Mouse (Mus musculus) left cerebral cortex, adult 2 months (tissue): ENCODE results near the gene Cry2. TPM values are rescaled to one million over a fixed set of nuclear protein-coding genes. Genes with fewer than 3 reads are reported as not detected.

Experiments used
- DNase-seq, 2 experiments: peaks; one replicate each; pipeline ENCODE4 v3.0.0; 2021 to 2022; ENCODE audit warnings: low spot score in 2 of 2, mixed read lengths in 1 of 2; ENCODE audit errors: extremely low spot score in 1 of 2
- H3K27ac ChIP-seq: fragments of 200-600 bp; 2 replicates; pipeline ENCODE4 v1.8.1; 2022
- H3K4me3 ChIP-seq: fragments of 200-600 bp; 2 replicates; pipeline ENCODE4 v1.8.1; 2022
- CTCF ChIP-seq: fragments of 200-600 bp; IDR thresholded peaks from 2 replicates; pipeline ENCODE4 v1.8.1; 2022; ENCODE audit warnings: antibody characterized with exemption, mild to moderate bottlenecking, moderate library complexity
- intact Hi-C: fragments of 180-260 bp; cut with DNase I; formaldehyde crosslinking; loops from one replicate; pipeline ENCODE4 v1.15.1; 2025
- total RNA-seq, 2 experiments: library from RNA; stranded (reverse); gene quantifications; 2 replicates each; pipeline ENCODE4 v1.2.3; 2021

Gene Cry2
- total RNA-seq, 2 experiments from 2014 or later = 126 to 129 TPM

- no peak within 1 kb of the TSS for H3K27ac ChIP-seq
- no peak for DNase-seq
Measured at GRCm38 (mm10) chr2:92381901-92382588, 51.8 kb downstream of the Cry2 start, which contains the start of gene 1700029I15Rik. Gene 1700029I15Rik (plus strand): TSS chr2:92382538.

DNA sequence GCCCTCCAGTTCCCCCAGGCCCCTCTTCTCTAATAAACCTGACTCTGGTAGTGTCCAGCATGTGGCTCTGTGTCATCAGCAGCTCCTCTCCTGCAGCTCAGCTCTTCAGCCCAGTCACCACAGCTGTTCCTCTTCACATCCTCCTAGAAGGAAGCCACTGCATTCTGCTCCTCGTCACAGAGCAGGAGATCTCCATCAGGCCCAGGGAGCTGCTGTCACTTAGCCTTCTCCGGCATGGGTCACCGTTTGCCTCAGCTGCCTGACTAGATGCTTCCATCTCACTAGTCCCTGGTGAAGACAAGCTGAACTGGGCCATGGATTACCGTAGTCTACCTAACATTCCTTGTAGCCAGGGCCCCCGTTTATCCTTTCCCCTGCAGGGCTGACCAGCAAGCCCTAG lies 52.7 kb downstream of the Cry2 start:
- no peak for DNase-seq
- intact Hi-C loops = loop anchor here (5.0 kb wide), 1 partner anchor 449 kb away; the partner anchor contains the start of gene Mdk
- Histone ChIP-seq H3K27ac (no peak overlapping the region), H3K4me3 (no peak overlapping the region)
- TF ChIP-seq CTCF = no peak

More at GRCm38 (mm10) chr2:92381901-92382588, 51.8 kb downstream of the Cry2 start, which contains the start of gene 1700029I15Rik:
- intact Hi-C loops = loop anchor here (5.0 kb wide), 1 partner anchor 450 kb away; the partner anchor contains the start of gene Mdk
- no peak within 1 kb of the TSS for H3K4me3 ChIP-seq
- no peak for TF ChIP-seq CTCF

DNA sequence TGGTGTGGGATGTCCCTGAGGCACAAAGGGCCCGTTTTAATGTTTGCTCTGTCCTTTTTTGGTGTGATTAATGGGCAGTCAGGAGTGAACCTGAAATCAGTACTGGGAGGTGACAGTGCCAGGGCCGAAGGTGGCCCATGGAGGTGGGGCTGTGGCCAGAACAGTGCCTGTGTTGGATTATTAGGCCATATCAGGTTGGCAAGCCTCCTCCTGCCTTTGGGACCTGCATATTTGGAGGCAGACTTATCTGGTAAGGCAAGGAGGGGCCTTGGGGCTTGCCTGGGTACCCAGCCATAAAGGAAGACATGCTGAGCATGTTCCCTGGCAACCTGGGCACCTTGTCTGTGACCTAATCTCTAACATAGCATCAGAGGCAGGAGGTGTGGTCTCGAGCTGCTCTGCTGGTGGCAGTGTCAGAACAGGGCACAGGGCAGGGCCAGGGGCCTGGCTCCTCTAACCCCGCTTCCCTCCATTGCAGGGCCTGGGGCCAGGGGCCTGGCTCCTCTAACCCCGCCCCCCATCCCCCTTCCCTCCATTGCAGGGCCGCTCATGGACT lies 53.3 kb downstream of the Cry2 start:
- no peak for TF ChIP-seq CTCF
- intact Hi-C loops = loop anchor here (5.0 kb wide), 1 partner anchor 448 kb away; the partner anchor contains the start of gene Mdk
- no peak for DNase-seq
- Histone ChIP-seq H3K27ac (no peak overlapping the region), H3K4me3 (no peak overlapping the region)

DNA sequence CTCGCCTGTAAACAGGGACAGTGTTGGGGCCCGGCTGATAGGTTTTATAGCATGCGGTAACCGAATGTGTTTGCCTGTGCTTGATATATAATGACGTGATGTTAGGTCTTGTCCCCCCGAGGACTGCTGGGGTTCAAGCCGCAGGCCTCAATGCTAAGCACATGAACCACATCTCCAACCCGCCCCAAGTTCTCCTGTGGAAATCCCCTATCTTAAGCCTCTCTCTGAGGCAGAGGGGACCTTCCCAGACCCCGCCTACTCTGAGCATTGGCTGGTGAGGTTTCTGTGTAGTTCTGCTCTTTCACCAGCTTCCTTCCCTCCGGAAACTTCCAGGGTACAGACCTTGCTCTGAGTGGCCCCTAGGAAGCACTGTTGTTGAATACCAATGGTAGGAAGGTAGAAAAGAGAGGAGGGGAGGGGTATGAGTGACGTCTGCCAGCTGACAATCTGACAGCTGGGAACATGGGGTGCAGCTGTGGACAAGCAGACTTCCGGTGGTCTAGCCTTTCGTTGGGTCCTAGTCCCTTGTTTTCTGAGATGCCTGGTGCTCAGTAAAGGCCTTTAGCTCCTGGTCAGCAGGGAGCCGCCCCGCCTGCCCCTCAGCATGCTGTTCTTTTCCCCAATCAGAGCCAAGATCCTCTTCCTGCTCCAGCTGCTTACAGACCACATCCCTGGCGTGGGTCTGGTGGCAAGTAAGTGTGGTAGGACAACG lies 53.9 kb downstream of the Cry2 start:
- no peak for DNase-seq
- intact Hi-C loops = loop anchor here (5.0 kb wide), 1 partner anchor 448 kb away; the partner anchor contains the start of gene Mdk
- TF ChIP-seq CTCF = no peak
- H3K4me3 ChIP-seq = no peak overlapping the region
- H3K27ac ChIP-seq = no peak overlapping the region

- intact Hi-C loops = no loop called here
- no peak for TF ChIP-seq CTCF
Measured at GRCm38 (mm10) chr2:92377320-92377719, 56.5 kb downstream of the Cry2 start.

DNA sequence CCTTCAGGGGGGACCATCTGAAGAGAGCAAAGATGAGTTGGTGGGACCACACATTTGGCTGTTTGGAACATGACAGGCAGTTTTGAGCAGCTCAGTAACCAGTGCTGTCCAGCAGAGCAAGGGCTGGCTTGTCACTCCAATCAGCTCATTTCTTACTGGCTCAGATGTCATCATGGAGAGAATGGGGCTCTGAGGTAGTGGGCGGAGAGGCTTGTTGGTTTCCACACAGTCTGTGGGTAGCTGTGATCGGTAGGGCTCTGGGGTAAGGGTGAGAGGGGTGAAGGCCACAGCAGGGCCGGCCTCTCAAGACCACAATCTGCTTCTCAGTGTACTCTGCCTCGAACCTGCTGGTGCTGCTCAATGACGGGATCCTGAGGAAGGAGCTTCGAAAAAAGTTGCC lies 57.5 kb downstream of the Cry2 start:
- TF ChIP-seq CTCF = no peak
- Histone ChIP-seq H3K27ac (no peak overlapping the region; the same call in 1 of the 2 replicates), H3K4me3 (peak overlapping the region; percentile 72)
- intact Hi-C loops = no loop called here
- no peak for DNase-seq

More at GRCm38 (mm10) chr2:92377320-92377719, 56.5 kb downstream of the Cry2 start:
- DNase-seq = no peak
- H3K27ac ChIP-seq = no peak overlapping the region
- H3K4me3 ChIP-seq = no peak overlapping the region

DNA sequence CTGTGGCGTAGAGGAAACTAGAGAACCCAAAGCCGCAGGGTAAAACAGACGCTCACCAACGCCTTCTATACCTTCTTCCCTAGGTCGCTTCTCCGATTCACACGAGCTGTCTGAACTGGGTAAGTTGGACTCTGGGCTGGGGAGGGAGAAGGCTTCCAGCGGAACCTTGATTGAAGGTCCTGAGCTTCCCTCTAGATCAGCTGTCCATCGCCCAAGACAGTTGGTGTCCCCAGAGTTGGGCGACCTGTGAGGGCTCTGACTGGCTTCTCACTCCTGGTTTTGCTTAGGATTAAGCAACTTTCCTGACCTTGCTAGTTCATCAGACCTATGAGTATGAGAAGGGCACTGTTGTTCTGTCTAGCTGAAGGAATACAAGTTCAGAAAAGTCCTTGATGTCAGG lies 58.1 kb downstream of the Cry2 start:
- no peak for DNase-seq
- peak overlapping the region; percentile 90 for H3K27ac ChIP-seq
- no peak for TF ChIP-seq CTCF
- intact Hi-C loops = loop anchor here (1.0 kb wide), 1 partner anchor 59 kb away; the partner anchor contains the start of gene Cry2
- H3K4me3 ChIP-seq = peak overlapping the region; percentile 72

DNA sequence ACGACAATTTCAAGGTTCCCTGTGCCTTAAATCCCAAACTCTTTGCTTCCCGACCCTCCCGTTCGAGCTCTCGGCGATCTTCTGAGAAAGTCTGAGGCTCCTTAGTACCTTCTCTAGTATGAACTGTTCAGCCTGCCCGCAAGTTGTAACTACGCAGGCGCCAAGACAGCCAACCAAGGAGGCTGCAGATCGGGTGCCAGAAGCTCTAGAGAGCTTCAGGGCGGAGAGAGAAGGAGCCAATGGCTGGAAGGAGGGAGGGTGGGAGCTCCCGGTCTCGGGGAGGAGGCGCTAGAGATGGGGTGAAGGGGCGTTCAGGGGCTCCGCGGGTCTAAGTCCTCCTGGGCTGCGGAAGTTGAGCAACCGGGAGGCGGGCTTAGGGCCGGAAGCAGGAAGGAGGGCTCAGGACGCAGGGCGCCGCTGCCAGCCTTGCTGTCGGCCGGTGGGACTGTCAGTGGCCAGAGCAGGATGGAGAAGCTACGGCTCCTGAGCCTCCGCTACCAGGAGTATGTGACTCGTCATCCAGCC lies 58.7 kb downstream of the Cry2 start:
- TF ChIP-seq CTCF = no peak
- H3K4me3 ChIP-seq = peak overlapping the region; percentile 72
- H3K27ac ChIP-seq = peak overlapping the region; percentile 90
- peak; percentile 90 to 95 for DNase-seq
- intact Hi-C loops = loop anchor here (1.0 kb wide), 1 partner anchor 59 kb away; the partner anchor contains the start of gene Cry2

DNA sequence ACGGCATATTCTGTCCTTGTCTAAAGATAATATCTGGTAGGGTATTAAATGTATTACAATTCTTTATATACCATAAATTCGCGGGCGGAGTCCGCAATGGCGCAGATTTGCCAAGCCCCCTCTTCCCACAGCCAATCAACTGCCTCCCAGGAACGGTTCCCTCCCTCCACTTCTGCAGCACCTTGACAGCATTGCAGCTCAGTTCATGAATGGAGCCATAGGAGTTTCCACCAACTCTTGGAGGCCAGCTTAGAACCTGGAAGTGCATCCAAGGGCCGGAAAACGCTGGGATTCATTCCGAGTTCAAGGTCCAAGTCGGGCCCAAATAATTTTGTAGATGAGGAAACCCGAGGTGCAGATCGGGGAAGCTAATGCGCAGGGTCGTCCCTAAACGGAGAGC lies 59.3 kb downstream of the Cry2 start, which contains the start of the genes Pex16 and Large2:
TSS of gene Pex16 (plus strand) at position 163 of the 400 bp plus-strand sequence.
TSS of gene Large2 (minus strand) at position 356 of the 400 bp plus-strand sequence.
- TF ChIP-seq CTCF = no peak
- intact Hi-C loops = no loop called here
- Histone ChIP-seq H3K4me3 (peak within 1 kb of the TSS; percentile 72), H3K27ac (peak within 1 kb of the TSS; percentile 90)
- peak in 1 of 2 experiments; percentile 55 for DNase-seq

DNA sequence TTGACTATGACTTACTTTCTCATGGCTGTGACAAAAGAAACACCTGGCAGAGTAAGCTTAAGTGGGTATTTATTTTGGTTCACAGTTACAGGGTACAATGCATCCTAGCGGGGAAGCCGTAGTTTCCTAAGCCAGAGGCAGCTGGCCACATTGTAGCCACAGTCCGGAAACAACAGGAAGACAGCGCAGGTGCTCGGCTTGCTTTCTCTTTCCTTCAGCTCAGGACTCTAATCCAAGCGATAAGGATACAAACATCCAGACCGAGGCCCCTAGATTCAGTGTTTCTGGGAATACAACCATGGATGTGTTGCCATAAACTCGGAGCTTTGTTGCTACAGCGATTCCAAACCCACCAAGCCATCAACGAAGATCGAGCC lies 60.4 kb downstream of the Cry2 start:
- no peak for DNase-seq

DNA sequence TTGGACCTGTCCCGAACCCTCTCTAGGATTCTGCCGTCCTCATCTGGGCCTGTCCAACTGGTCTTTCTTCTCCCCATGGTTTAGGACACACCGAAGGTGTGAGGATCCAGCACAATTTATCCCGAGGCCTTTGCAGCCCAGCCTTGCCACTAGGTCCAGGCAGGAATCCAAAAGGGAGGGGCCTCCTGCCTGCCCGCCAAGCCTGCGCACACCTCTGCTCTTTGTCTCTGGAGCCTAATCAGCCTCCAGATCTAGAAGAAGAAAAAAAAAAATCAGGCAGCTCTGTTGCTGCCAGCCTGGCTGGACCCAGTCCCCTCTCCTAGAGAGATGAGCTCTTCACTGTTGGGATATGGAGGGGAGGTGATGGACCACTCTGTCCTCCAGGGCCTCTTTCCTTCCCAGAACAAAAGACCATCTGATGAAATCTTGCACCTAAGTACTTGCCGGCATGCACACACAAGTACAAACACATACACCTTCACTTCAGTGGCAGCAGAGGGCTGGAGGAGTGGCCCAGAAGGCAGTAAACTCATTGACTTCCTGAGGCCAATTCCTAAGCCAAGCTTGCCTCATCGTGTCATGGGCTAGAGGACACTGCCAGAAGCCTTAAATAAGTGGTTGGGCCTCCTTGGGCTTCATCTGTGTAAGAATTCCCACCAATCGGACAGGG lies 60.9 kb downstream of the Cry2 start:
- DNase-seq = no peak
- Histone ChIP-seq H3K4me3 (no peak overlapping the region), H3K27ac (no peak overlapping the region)
- intact Hi-C loops = no loop called here
- TF ChIP-seq CTCF = no peak

More for the DNA sequence above, 60.4 kb downstream of the Cry2 start:
- H3K27ac ChIP-seq = no peak overlapping the region
- intact Hi-C loops = no loop called here
- H3K4me3 ChIP-seq = no peak overlapping the region
- no peak for TF ChIP-seq CTCF
